Mouse (Mus musculus) forebrain, embryonic 12.5 days (tissue): ENCODE data around the gene Mylk3. TPM values are rescaled to one million over a fixed set of nuclear protein-coding genes. Genes with fewer than 3 reads are reported as not detected.

Experiments used
- ATAC-seq: fragments of 200-750 bp; cut with Nextera tagmentation; 2 replicates; pipeline ENCODE4 v1.8.0; 2017; ENCODE audit warnings: moderate TSS enrichment; ENCODE audit not compliant: low FRiP score
- H3K27ac ChIP-seq: fragments of 300-500 bp; sonication (generic); 2 replicates; pipeline ENCODE4 v1.5.1; 2016; ENCODE audit warnings: mild to moderate bottlenecking
- H3K27me3 ChIP-seq: fragments of 300-500 bp; sonication (generic); 2 replicates; pipeline ENCODE4 v1.6.1; 2016; ENCODE audit warnings: mild to moderate bottlenecking
- H3K36me3 ChIP-seq: fragments of 300-500 bp; sonication (generic); replicated peaks from 2 replicates; pipeline ENCODE4 v1.6.1; 2016; ENCODE audit warnings: mild to moderate bottlenecking
- H3K4me1 ChIP-seq: fragments of 300-500 bp; sonication (generic); 2 replicates; pipeline ENCODE4 v1.6.1; 2016
- H3K4me2 ChIP-seq: fragments of 300-500 bp; sonication (generic); 2 replicates; pipeline ENCODE4 v1.6.1; 2016; ENCODE audit warnings: mild to moderate bottlenecking, moderate library complexity
- H3K4me3 ChIP-seq: fragments of 300-500 bp; sonication (generic); replicated peaks from 2 replicates; pipeline ENCODE4 v1.5.1; 2016; ENCODE audit warnings: mild to moderate bottlenecking
- H3K9ac ChIP-seq: fragments of 300-500 bp; sonication (generic); 2 replicates; pipeline ENCODE4 v1.6.1; 2016; ENCODE audit warnings: mild to moderate bottlenecking
- H3K9me3 ChIP-seq: fragments of 300-500 bp; sonication (generic); 2 replicates; pipeline ENCODE4 v1.6.1; 2016
- WGBS: fragments of 180-500 bp; shearing (Covaris S2); methylation state at CpG from one replicate; pipeline ENCODE4 v1.1.7; 2016; 5-methylcytosine and 5-hydroxymethylcytosine counted together
- polyA plus RNA-seq: library from polyadenylated mRNA; unstranded; fragments of >200 nt; fragmentation: Nextera tagmentation; extraction: Ambion mirVana; gene quantifications from 2 replicates; pipeline ENCODE4 v1.2.1, GENCODE M21; 2016

Mylk3 gene
- polyA plus RNA-seq, 1 experiment from 2014 or later = 1.3 TPM

DNA sequence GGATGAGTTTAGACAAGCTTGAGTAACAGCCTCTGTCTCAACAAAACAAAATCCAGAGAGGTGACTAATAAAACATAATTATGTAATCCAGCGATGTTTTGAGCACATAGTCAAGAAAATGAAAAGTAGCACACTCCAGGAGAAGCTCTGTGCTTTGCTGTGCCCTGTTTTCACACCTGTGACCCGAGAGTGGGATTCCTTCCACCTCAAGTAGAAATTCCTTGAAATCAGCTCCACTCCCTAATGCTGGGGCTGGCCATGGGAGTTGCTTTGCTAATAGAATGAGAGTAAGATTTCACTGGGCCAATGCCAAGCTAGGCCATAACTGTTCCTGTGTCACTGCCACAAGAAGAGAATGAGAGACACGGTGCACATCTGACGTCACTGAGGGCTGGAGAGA lies 48.5 kb downstream of the Mylk3 start:
- Histone ChIP-seq H3K4me2 (no peak overlapping the region), H3K4me3 (no peak overlapping the region), H3K9me3 (no peaks in the 10 kb centered on the region), H3K27ac (no peak overlapping the region), H3K27me3 (no peaks in the 10 kb centered on the region), H3K4me1 (peaks cover 6% of the 10 kb centered on the region; the same call in 1 of the 2 replicates), H3K36me3 (no peaks in the 10 kb centered on the region), H3K9ac (no peak overlapping the region)
- ATAC-seq = no peak
- WGBS = 80% methylated on average over 4 of the region's 4 CpGs

DNA sequence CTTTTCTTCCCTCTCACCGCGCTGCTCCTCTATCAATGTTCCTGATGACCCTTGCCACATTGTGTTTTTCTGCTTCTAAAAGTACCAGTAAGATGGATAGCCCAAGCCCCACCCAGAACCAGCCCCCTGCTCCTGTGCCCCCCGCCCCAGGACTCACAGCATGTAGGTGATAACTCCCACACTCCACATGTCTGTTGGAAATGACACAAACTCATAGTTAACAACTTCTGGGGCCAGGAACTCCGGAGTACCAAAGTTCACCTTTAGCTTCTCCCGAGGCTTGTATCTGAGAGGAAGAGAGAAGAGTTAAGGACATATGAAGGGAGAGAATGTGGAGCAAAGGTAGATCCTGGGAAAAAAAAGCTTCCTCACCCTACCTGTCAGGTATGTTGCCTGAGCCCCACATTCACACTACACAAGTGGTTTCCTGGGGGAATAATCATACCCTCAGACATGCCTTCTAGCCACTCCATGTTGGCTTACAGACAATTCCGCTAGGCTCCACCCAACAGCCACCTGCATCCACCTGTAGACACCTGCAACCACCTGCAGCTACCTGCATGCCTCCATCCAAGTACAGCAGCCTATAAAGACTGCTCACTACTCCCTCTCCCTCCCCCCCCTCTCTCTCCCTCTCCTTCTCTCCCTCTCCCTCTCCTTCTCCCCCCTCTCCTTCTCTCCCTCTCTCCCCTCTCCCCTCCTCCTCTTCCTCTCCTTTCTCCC lies 49.8 kb downstream of the Mylk3 start:
- WGBS = 86% methylated on average over 6 of the region's 6 CpGs
- ATAC-seq = no peak

DNA sequence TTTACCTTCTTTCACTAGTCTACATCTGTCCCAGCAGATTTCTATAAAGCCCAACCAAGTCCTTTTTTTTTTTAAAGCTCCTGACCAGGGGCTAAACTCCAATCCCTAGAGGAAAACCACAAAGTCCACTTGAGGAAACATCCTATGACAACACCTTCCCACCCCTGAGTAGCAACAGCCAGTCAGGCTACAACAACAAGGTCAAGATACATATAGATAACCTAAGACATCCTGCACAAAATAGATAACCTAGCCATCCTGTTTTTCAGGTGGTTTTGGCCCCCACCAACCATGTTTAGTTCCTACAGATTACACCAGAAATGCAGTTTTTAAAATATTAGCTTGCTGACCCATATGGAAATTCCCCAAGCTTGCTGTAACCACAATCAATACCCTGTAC lies 51.0 kb downstream of the Mylk3 start:
- H3K4me2 ChIP-seq = no peak overlapping the region
- H3K27me3 ChIP-seq = no peaks in the 10 kb centered on the region
- no peak overlapping the region for H3K9ac ChIP-seq
- H3K4me3 ChIP-seq = no peak overlapping the region
- peaks cover 5% of the 10 kb centered on the region; the same call in 1 of the 2 replicates for H3K4me1 ChIP-seq
- no peaks in the 10 kb centered on the region for H3K9me3 ChIP-seq
- no peak for ATAC-seq
- no peaks in the 10 kb centered on the region for H3K36me3 ChIP-seq
- H3K27ac ChIP-seq = no peak overlapping the region

More for the DNA sequence above, 49.8 kb downstream of the Mylk3 start:
- no peak overlapping the region for H3K9ac ChIP-seq
- no peaks in the 10 kb centered on the region for H3K9me3 ChIP-seq
- no peaks in the 10 kb centered on the region for H3K27me3 ChIP-seq
- H3K36me3 ChIP-seq = no peaks in the 10 kb centered on the region
- H3K4me3 ChIP-seq = no peak overlapping the region
- H3K4me2 ChIP-seq = no peak overlapping the region
- no peak overlapping the region for H3K27ac ChIP-seq
- H3K4me1 ChIP-seq = peaks cover 6% of the 10 kb centered on the region; the same call in 1 of the 2 replicates

DNA sequence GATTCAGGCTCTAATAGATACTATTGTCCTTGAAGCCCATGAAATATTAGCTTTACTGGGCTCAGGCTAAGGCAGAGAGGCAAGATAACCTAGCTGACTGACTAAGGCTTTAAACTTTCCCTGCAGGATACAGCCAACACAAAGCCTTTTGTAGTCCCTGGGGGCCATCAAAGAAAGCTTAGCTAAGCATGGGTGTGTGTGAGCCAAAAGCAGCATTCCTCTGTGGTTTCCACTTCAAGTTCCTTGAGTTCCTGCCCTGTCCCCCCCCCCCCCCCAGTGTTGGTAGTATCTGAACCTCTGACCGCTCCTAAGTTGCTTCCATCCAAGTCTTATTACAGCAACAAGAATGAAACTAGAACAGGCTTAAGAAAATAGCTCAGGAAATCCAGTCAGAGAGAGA lies 56.6 kb downstream of the Mylk3 start:
- Histone ChIP-seq H3K9ac (no peak overlapping the region), H3K27ac (no peak overlapping the region), H3K9me3 (no peaks in the 10 kb centered on the region), H3K4me1 (no peaks in the 10 kb centered on the region), H3K4me2 (no peak overlapping the region), H3K4me3 (no peak overlapping the region), H3K27me3 (no peaks in the 10 kb centered on the region), H3K36me3 (no peaks in the 10 kb centered on the region)
- WGBS = 70% methylated on average over 1 of the region's 1 CpGs
- ATAC-seq = no peak

DNA sequence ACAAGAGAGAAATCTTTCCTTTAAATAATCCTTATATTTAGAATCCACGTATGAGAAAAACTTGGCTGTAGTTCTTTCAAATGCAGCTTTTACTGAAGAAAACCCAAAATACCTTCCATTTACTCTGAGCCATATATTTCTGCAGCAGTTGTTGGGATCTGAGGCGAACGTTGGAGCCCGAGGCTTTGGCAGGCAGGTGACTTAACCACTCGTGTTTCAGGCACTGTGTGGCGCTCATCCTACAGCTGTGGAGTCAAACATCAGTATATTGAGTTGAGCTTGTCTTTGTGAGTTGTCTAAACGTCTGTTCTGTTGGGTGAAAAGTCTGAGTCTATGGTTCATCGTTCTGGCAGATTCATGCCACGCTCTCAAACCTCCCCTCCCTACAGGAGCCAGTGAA lies 59.1 kb downstream of the Mylk3 start:
- H3K4me1 ChIP-seq = no peaks in the 10 kb centered on the region
- no peak overlapping the region for H3K4me3 ChIP-seq
- 79% methylated on average over 9 of the region's 9 CpGs for WGBS
- no peak for ATAC-seq
- H3K9me3 ChIP-seq = no peaks in the 10 kb centered on the region
- no peak overlapping the region for H3K9ac ChIP-seq
- H3K27ac ChIP-seq = no peak overlapping the region
- H3K27me3 ChIP-seq = no peaks in the 10 kb centered on the region
- no peaks in the 10 kb centered on the region for H3K36me3 ChIP-seq
- H3K4me2 ChIP-seq = no peak overlapping the region

DNA sequence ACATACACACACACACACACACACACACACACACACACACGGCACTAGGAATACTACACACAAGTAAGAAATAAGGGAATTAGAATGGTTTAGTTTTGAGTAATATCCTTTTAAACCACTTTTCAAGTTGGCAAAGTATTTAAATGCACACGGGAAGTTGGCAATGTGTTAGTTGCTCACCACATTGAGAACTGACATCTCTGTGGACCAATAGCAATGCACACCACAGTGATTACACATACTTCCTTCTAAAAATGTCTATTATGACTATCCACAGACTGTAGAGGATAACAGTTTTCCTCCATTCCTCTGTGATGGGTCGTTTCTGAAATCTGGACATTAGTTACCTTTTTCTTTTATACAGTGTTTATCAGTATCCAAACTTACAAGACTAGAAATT lies 63.1 kb downstream of the Mylk3 start:
- H3K36me3 ChIP-seq = no peaks in the 10 kb centered on the region
- ATAC-seq = no peak
- WGBS = 92% methylated on average over 3 of the region's 3 CpGs
- H3K4me3 ChIP-seq = no peak overlapping the region
- H3K4me1 ChIP-seq = no peaks in the 10 kb centered on the region
- no peak overlapping the region for H3K9ac ChIP-seq
- H3K9me3 ChIP-seq = no peaks in the 10 kb centered on the region
- no peak overlapping the region for H3K27ac ChIP-seq
- H3K4me2 ChIP-seq = no peak overlapping the region
- H3K27me3 ChIP-seq = no peaks in the 10 kb centered on the region

DNA sequence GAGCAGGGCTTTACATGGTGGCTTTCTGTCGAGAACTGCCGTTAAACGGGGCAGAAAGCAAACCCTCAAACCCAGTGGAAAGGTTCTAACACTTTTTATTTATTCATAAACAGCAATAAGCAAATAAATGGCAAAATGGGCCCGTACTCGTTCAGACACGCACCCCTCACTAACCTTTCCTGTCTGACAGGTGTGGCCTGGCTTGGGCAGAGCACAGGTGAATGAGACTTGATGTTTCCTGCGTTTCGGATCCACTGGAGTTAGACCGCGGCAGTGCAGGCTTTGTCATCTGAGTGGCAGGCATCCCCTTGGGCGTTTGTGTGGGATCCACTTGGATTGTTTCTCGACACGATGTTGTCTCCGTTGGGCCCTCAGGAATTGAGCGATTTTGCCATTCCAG lies 64.2 kb downstream of the Mylk3 start:
- Histone ChIP-seq H3K36me3 (no peaks in the 10 kb centered on the region), H3K9ac (no peak overlapping the region), H3K27me3 (no peaks in the 10 kb centered on the region), H3K4me1 (no peaks in the 10 kb centered on the region), H3K4me2 (no peak overlapping the region), H3K9me3 (no peaks in the 10 kb centered on the region), H3K4me3 (no peak overlapping the region), H3K27ac (no peak overlapping the region)
- ATAC-seq = no peak
- WGBS = 92% methylated on average over 15 of the region's 15 CpGs

DNA sequence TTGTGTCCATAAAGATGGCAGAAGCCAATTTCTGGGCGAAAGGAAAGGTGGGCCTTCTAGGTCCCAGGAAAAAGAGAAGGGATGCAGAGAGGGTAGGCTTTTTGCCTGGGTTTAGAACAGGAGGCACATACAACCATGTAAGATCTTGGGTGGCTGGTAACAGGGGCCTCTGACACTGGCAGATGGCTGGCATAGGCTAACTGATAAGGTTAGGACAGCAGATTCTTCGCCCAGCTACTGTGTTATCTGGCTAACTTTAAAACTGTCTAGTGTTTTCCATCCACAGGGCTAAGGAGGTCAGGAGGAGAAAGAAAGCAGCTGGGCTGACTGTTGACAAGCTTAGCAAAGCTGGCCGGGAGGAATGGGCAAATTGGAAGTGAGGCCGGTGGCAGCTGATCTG lies 67.6 kb downstream of the Mylk3 start:
- 89% methylated on average over 4 of the region's 4 CpGs for WGBS
- no peaks in the 10 kb centered on the region for H3K27me3 ChIP-seq
- H3K9me3 ChIP-seq = no peaks in the 10 kb centered on the region
- no peak overlapping the region for H3K4me2 ChIP-seq
- H3K4me3 ChIP-seq = no peak overlapping the region
- no peak overlapping the region for H3K27ac ChIP-seq
- no peaks in the 10 kb centered on the region for H3K36me3 ChIP-seq
- H3K9ac ChIP-seq = no peak overlapping the region
- H3K4me1 ChIP-seq = no peaks in the 10 kb centered on the region
- ATAC-seq = no peak

DNA sequence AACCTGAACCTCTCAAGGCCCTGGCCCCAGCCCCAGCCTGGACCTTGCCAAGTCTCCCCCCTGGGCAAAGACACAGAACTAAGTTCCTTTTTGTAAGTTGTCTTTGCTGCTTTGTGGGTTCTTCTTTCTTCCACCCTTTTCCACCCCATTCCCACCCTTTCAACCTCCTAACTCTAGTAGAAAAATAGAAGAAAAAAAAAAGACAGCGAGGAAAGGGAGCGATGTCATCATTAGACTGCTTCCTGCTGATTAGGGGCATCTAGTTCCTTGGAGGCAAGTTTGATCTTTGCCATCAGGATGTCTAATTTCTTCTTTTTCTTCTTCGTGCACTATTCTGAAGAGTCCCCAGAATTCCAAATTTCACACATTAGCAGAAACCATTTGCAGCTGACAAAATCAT lies 73.1 kb downstream of the Mylk3 start:
- Histone ChIP-seq H3K27me3 (no peaks in the 10 kb centered on the region), H3K9me3 (no peaks in the 10 kb centered on the region), H3K27ac (no peak overlapping the region), H3K36me3 (peaks cover 11% of the 10 kb centered on the region), H3K4me2 (no peak overlapping the region), H3K4me3 (no peak overlapping the region), H3K4me1 (no peaks in the 10 kb centered on the region), H3K9ac (no peak overlapping the region)
- ATAC-seq = no peak
- WGBS = 83% methylated on average over 3 of the region's 3 CpGs

DNA sequence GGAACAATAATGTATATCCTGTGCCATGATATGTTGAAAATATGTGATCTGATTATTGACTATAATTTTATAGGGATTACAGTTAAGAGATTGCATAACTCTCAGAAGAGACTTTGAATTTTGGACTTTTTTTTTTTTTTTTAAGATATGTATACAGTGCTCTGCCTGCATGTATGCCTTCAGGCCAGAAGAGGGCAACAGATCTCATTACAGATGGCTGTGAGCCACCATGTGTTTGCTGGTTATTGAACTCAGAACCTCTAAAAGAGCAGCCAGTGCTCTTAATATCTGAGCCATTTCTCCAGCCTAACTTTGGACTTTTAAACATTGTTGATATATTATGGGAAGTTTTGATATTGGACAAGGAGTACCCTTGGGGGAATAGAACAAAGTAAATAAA lies 74.4 kb downstream of the Mylk3 start:
- Histone ChIP-seq H3K27me3 (no peaks in the 10 kb centered on the region), H3K4me2 (no peak overlapping the region), H3K9me3 (no peaks in the 10 kb centered on the region), H3K9ac (no peak overlapping the region), H3K4me3 (no peak overlapping the region), H3K27ac (no peak overlapping the region), H3K36me3 (peaks cover 21% of the 10 kb centered on the region), H3K4me1 (no peaks in the 10 kb centered on the region)
- no peak for ATAC-seq

DNA sequence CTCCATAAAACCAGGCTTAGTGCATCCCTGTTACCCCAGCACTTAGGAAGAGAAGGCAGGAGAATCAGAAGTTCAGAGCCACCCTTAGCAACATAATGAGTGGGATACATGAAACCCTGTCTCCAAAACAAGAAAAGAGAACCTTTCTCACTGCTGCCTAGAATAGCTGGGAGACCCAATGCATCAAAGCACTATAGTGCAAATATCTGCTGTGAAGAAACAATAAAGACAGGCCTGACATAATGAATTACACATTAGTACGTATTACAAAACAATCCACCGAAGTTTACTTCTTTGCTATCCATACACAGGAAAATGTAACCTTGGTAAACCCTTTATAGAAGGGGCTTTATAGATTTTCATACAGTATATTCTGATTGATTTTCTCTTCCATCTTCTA lies 77.6 kb downstream of the Mylk3 start:
- no peak overlapping the region for H3K4me2 ChIP-seq
- ATAC-seq = no peak
- no peaks in the 10 kb centered on the region for H3K27me3 ChIP-seq
- WGBS = 96% methylated on average over 2 of the region's 2 CpGs
- H3K9me3 ChIP-seq = no peaks in the 10 kb centered on the region
- H3K9ac ChIP-seq = no peak overlapping the region
- H3K4me1 ChIP-seq = no peaks in the 10 kb centered on the region
- no peak overlapping the region for H3K27ac ChIP-seq
- no peak overlapping the region for H3K4me3 ChIP-seq
- H3K36me3 ChIP-seq = peaks cover 47% of the 10 kb centered on the region

DNA sequence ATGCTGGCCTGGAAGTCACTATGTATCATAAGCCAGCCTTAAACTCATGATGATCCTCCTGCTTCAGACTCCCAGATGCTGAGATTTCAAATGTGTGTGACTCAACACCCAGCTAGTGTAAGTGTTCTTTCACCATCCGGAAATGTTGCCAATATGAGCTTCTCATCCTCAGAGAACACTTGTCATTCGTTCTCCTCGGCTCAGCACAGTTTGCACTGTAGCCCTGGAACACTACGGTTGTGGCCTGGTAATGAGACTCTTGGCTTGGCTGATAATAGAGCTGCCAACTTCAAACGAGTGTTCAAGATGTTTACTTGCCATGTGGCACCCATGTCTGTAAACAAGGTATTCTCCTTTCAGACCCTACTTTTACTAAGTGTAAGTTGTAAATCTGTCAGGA lies 82.6 kb downstream of the Mylk3 start:
- Histone ChIP-seq H3K27me3 (no peaks in the 10 kb centered on the region), H3K9ac (no peak overlapping the region), H3K4me3 (no peak overlapping the region), H3K4me1 (peaks cover 19% of the 10 kb centered on the region), H3K4me2 (no peak overlapping the region), H3K36me3 (peaks cover 57% of the 10 kb centered on the region), H3K9me3 (no peaks in the 10 kb centered on the region), H3K27ac (no peak overlapping the region)
- ATAC-seq = no peak
- WGBS = 89% methylated on average over 5 of the region's 5 CpGs

DNA sequence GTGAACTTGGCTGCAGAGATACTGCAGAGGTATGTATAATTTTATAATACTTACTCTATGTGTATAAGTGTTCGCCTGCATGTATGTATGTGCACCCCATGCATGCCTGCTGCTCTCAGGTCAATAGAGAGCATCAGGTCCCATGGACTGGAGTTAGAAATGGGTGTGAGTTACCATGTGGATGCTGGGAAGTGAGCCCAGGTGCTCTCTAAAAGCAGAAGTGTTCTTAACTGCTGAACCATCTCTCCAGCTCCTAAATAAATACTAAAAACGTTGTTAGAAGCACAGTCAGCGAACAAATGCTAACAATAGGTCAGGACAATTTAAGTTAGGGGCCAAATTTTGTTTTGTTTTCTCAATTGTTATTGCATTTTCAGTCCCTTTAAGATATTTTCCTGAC lies 83.2 kb downstream of the Mylk3 start:
- Histone ChIP-seq H3K9ac (no peak overlapping the region), H3K4me1 (peaks cover 25% of the 10 kb centered on the region), H3K27me3 (no peaks in the 10 kb centered on the region), H3K27ac (no peak overlapping the region), H3K9me3 (no peaks in the 10 kb centered on the region), H3K4me3 (no peak overlapping the region), H3K4me2 (no peak overlapping the region), H3K36me3 (peaks cover 51% of the 10 kb centered on the region)
- whole genome bisulfite sequencing = 92% methylated on average over 3 of the region's 3 CpGs
- no peak for ATAC-seq
